8 mouse cellular contexts compared by ENCODE assay signal in the genomic region with DNA sequence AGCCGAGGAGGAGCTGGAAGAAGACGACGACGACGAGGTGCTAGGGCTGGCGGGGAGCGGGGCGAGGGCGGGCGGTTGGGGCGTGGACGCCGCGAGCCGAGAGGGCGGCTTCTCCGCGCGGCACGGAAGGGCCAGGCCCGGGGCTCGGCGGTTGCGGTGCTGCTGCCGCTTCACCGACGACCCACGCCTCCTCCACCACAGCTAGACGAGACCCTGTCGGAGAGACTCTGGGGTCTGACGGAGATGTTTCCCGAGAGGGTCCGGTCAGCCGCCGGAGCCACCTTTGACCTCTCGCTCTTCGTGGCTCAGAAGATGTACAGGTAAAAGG. TPM values are rescaled to one million over a fixed set of nuclear protein-coding genes. Genes with fewer than 3 reads are reported as not detected.
DNase-seq lines count a peak whose midpoint lies in the region; ATAC-seq and TF ChIP-seq lines count a peak whose summit lies in the region.

No protein-coding gene starts in this region.

- WGBS in lung, adult 2 months: under 1% methylated on average over 37 of the region's 37 CpGs
- WGBS in embryonic facial prominence, embryonic 15.5 days: under 1% methylated on average over 37 of the region's 37 CpGs
- whole genome bisulfite sequencing in intestine, postnatal 0 days: under 1% methylated on average over 37 of the region's 37 CpGs
- under 1% methylated on average over 37 of the region's 37 CpGs for WGBS in olfactory bulb, adult 2 months

- H3K4me3 ChIP-seq in lung, adult 2 months (replicated peaks; ENCODE audit: extremely low read depth, low read depth, low read length): peak overlapping the region; percentile 95
- H3K4me3 ChIP-seq in embryonic facial prominence, embryonic 15.5 days (replicated peaks): peak overlapping the region; percentile 91
- H3K4me3 ChIP-seq in intestine, postnatal 0 days (ENCODE audit: low read depth, low read length): peak overlapping the region; percentile 88
- H3K4me3 ChIP-seq in olfactory bulb, adult 2 months (ENCODE audit: insufficient read depth, low read depth, low read length): peak overlapping the region; percentile 77

- peak overlapping the region; percentile 60; the same call in 1 of the 2 replicates for H3K27ac ChIP-seq in embryonic facial prominence, embryonic 15.5 days (replicated peaks)
- H3K27ac ChIP-seq in intestine, postnatal 0 days (ENCODE audit: low read depth, low read length): peak overlapping the region; percentile 71
- H3K27ac ChIP-seq in olfactory bulb, adult 2 months (ENCODE audit: insufficient read depth, low read depth, low read length): no peak overlapping the region; the same call in 1 of the 2 replicates

- H3K9ac ChIP-seq in embryonic facial prominence, embryonic 15.5 days: peak overlapping the region; percentile 78
- H3K9ac ChIP-seq in intestine, postnatal 0 days (ENCODE audit: low read depth, low read length): peak overlapping the region; percentile 86

- no peak for ATAC-seq in embryonic facial prominence, embryonic 15.5 days (ENCODE audit: insufficient number of reproducible peaks, low FRiP score, low TSS enrichment, low read depth)
- ATAC-seq in intestine, postnatal 0 days: peak; percentile 50

- TF ChIP-seq POLR2A in lung, adult 2 months (IDR thresholded peaks at IDR 0.05; ENCODE audit: borderline replicate concordance, extremely low read depth, low read depth, low read length): no peak
- TF ChIP-seq POLR2A in olfactory bulb, adult 2 months (IDR thresholded peaks at IDR 0.05; ENCODE audit: insufficient read depth, low read depth, low read length): no peak

- no peak for TF ChIP-seq CTCF in lung, adult 2 months (IDR thresholded peaks at IDR 0.05; ENCODE audit: insufficient read depth, low read length)
- TF ChIP-seq CTCF in intestine, postnatal 0 days (IDR thresholded peaks at IDR 0.05; ENCODE audit: low read depth): no peak
- TF ChIP-seq CTCF in olfactory bulb, adult 2 months (IDR thresholded peaks at IDR 0.05; ENCODE audit: insufficient read depth, low read depth, low read length): no peak

- H3K36me3 ChIP-seq in embryonic facial prominence, embryonic 15.5 days: peaks cover 51% of the 10 kb centered on the region
- peaks cover 30% of the 10 kb centered on the region for H3K36me3 ChIP-seq in intestine, postnatal 0 days (ENCODE audit: control insufficient read depth, insufficient read depth)

- no peak for DNase-seq in lung, adult 2 months
- no peak for DNase-seq in lung, postnatal 36 days
- DNase-seq in adrenal gland, postnatal 25 days: no peak
- DNase-seq in spleen, postnatal 14 days (ENCODE audit: low spot score in 2 of 2): no peak
- no peak for DNase-seq in kidney, adult 18-20 months

- no peaks in the 10 kb centered on the region for H3K27me3 ChIP-seq in embryonic facial prominence, embryonic 15.5 days
- no peaks in the 10 kb centered on the region for H3K27me3 ChIP-seq in intestine, postnatal 0 days (replicated peaks; ENCODE audit: control insufficient read depth, insufficient read depth, low read length)

- H3K9me3 ChIP-seq in embryonic facial prominence, embryonic 15.5 days (replicated peaks): no peaks in the 10 kb centered on the region
- H3K9me3 ChIP-seq in intestine, postnatal 0 days (ENCODE audit: control insufficient read depth): no peaks in the 10 kb centered on the region

- peaks cover 5% of the 10 kb centered on the region; the same call in 1 of the 2 replicates for H3K4me1 ChIP-seq in lung, adult 2 months (ENCODE audit: control insufficient read depth, insufficient read depth, low read length)
- H3K4me1 ChIP-seq in embryonic facial prominence, embryonic 15.5 days: peaks cover 13% of the 10 kb centered on the region
- 0 out of 2 replicates have a peak, but pooled peaks cover 3% of the 10 kb centered on the region for H3K4me1 ChIP-seq in intestine, postnatal 0 days (replicated peaks; ENCODE audit: control insufficient read depth, insufficient read depth, low read length)
- peaks cover 18% of the 10 kb centered on the region for H3K4me1 ChIP-seq in olfactory bulb, adult 2 months (ENCODE audit: control insufficient read depth, insufficient read depth, low read length)

- H3K4me2 ChIP-seq in embryonic facial prominence, embryonic 15.5 days (replicated peaks): peak overlapping the region; percentile 73
- H3K4me2 ChIP-seq in intestine, postnatal 0 days (replicated peaks; ENCODE audit: low read depth): peak overlapping the region; percentile 81

RNA-seq across cellular contexts. Expression of gene Tomm22, which starts 0.3 kb away (rescaled TPM):
- 21.3 and 31.9 TPM in 2 replicates for polyA plus RNA-seq in lung, adult 2 months (2012; rRNA removed)
- polyA plus RNA-seq in embryonic facial prominence, embryonic 15.5 days (2015; fragmentation: Nextera tagmentation; extraction: Ambion mirVana): 207 and 210 TPM in 2 replicates
- polyA plus RNA-seq in intestine, postnatal 0 days (2015; fragmentation: Nextera tagmentation; extraction: Ambion mirVana): 207 and 211 TPM in 2 replicates
- not detected in 2 replicates for polyA plus RNA-seq in olfactory bulb, adult 2 months (2012; ENCODE audit: insufficient read depth, insufficient read length, low replicate concordance, missing spikeins)
- 82.7 and 113 TPM in 2 replicates for total RNA-seq in adrenal gland, postnatal 25 days (2021)

RNA-seq across cellular contexts. Expression of gene Cby1, which starts 11.9 kb away (rescaled TPM):
- 10.2 and 18.2 TPM in 2 replicates for polyA plus RNA-seq in lung, adult 2 months (2012; rRNA removed)
- polyA plus RNA-seq in embryonic facial prominence, embryonic 15.5 days (2015; fragmentation: Nextera tagmentation; extraction: Ambion mirVana): 67.3 and 78.6 TPM in 2 replicates
- polyA plus RNA-seq in intestine, postnatal 0 days (2015; fragmentation: Nextera tagmentation; extraction: Ambion mirVana): 22.3 and 23.1 TPM in 2 replicates
- not detected in 2 replicates for polyA plus RNA-seq in olfactory bulb, adult 2 months (2012; ENCODE audit: insufficient read depth, insufficient read length, low replicate concordance, missing spikeins)
- 15.0 and 24.5 TPM in 2 replicates for total RNA-seq in adrenal gland, postnatal 25 days (2021)

RNA-seq across cellular contexts. Expression of gene Fam227a, which starts 12.2 kb away (rescaled TPM):
- polyA plus RNA-seq in lung, adult 2 months (2012; rRNA removed): 2.1 and 4.2 TPM in 2 replicates
- polyA plus RNA-seq in embryonic facial prominence, embryonic 15.5 days (2015; fragmentation: Nextera tagmentation; extraction: Ambion mirVana): 1.8 and 1.9 TPM in 2 replicates
- 0.13 and 0.27 TPM in 2 replicates for polyA plus RNA-seq in intestine, postnatal 0 days (2015; fragmentation: Nextera tagmentation; extraction: Ambion mirVana)
- polyA plus RNA-seq in olfactory bulb, adult 2 months (2012; ENCODE audit: insufficient read depth, insufficient read length, low replicate concordance, missing spikeins): not detected in 2 replicates
- 2.9 and 4.1 TPM in 2 replicates for total RNA-seq in adrenal gland, postnatal 25 days (2021)

RNA-seq across cellular contexts. Expression of gene Josd1, which starts 16.8 kb away (rescaled TPM):
- polyA plus RNA-seq in lung, adult 2 months (2012; rRNA removed): 16.3 and 22.2 TPM in 2 replicates
- polyA plus RNA-seq in embryonic facial prominence, embryonic 15.5 days (2015; fragmentation: Nextera tagmentation; extraction: Ambion mirVana): 27.0 and 28.0 TPM in 2 replicates
- 9.4 and 9.7 TPM in 2 replicates for polyA plus RNA-seq in intestine, postnatal 0 days (2015; fragmentation: Nextera tagmentation; extraction: Ambion mirVana)
- polyA plus RNA-seq in olfactory bulb, adult 2 months (2012; ENCODE audit: insufficient read depth, insufficient read length, low replicate concordance, missing spikeins): not detected in 2 replicates
- total RNA-seq in adrenal gland, postnatal 25 days (2021): 26.8 and 27.9 TPM in 2 replicates

RNA-seq across cellular contexts. Expression of gene Gtpbp1, which starts 19.7 kb away (rescaled TPM):
- polyA plus RNA-seq in lung, adult 2 months (2012; rRNA removed): 33.4 and 37.3 TPM in 2 replicates
- polyA plus RNA-seq in embryonic facial prominence, embryonic 15.5 days (2015; fragmentation: Nextera tagmentation; extraction: Ambion mirVana): 36.4 and 39.1 TPM in 2 replicates
- polyA plus RNA-seq in intestine, postnatal 0 days (2015; fragmentation: Nextera tagmentation; extraction: Ambion mirVana): 15.0 and 15.3 TPM in 2 replicates
- not detected in 2 replicates for polyA plus RNA-seq in olfactory bulb, adult 2 months (2012; ENCODE audit: insufficient read depth, insufficient read length, low replicate concordance, missing spikeins)
- 30.1 and 34.7 TPM in 2 replicates for total RNA-seq in adrenal gland, postnatal 25 days (2021)

Comparison
In these comparisons a context has a peak if more than half of its experiments do, and no peak if none do; other contexts are left out.
1. RNA of gene Cby1, which starts 11.9 kb away (polyA plus RNA-seq): 67.3 to 78.6 TPM in embryonic facial prominence, embryonic 15.5 days, 22.3 to 23.1 TPM in intestine, postnatal 0 days and 10.2 to 18.2 TPM in lung, adult 2 months; not detected in olfactory bulb, adult 2 months; every median in the first group is over 10 times any median in the second.
2. Peak in every context shown above with its lines, with median percentiles within 50 percentile points of each other: H3K4me3 ChIP-seq.